Mouse (Mus musculus): ENCODE measurements around the gene Dop1b.
"Not testable (repeated sequence)": the region's sequence is repeated elsewhere in the genome, so short reads cannot be mapped to it uniquely, and the experiment has no call there.

Gene Dop1b

DNA sequence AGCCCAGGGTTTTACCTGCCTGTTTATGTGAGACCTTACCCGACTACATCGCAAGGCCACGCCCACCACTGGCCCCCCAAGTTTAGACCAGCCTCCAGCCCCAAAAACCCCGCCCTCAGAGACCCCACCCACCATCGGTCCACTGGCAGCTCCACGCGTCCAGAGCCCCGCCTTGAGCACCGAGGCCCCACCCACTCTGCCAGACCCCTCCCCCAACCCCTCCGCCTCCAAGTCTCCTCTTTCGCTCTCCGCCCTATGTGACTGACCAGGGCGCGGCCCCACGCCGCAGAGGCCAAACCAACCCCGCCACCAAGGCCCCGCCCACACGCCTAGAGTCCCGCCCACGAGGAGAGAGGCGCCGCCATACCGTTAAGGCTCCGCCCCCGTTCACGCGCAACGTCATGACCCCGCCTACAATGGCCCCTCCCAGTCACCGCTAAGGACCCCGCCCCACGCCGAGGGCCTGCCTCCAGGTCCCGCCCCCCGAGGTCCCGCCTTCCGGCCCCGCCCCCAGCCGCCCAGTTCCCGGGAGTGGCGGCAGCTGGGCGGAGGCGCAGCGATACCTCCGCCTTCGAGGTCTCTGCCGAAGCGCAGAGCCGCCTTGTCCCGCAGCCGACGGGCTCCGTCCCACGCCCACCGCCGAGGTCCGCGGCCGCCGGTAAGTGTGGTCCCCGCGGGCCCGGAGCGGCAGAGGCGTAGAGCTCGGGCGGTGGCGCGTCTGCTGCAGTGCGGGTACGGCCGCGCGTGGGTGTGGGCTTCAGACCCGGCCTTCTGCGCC is at the start of gene Dop1b:
Gene Dop1b (plus strand): TSS at position 494 of the 778 bp plus-strand sequence.
- peak; percentile 97 for DNase-seq (ENCODE audit: low read depth, low spot score)

DNA sequence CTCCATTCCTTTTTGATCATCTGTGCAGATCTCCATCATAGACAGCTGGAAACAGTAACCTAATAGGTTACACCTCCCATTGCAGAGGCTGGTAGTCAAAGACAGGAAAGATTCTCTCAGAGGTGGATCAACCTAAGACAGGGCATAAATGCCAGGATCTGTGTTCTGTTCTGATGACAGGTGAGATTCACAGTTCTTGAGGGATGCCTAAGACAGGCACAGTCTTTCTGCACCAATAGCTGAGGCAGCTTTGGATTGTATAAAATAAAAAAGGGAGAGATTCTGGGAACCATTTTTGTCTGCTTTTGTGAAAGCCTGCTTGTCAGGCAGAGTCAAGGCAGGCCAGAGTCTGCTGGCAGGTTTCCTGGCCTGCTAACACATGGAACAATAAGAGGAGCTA is 43.7 kb upstream of the Dop1b start:
- no peak for DNase-seq (ENCODE audit: low read depth, low spot score)

DNA sequence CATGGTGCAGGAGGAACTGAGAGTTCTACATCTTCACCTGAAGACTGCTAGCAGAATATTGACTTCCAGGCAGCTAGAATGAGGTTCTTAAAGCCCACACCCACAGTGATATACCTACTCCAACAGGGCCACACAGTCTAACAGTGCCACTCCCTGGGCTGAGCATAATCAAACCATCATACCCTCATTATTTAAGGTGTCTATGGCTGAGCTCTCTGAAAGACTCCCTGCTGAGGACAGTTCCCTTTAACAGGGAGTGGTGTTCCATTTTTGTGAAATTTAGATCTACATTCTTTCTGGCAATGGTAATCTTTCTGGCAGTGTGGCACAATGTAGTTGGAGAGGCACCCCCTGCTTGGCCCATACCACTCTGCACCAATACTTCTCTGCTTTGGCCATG is 42.2 kb upstream of the Dop1b start:
- no peak for DNase-seq (ENCODE audit: low read depth, low spot score)

DNA sequence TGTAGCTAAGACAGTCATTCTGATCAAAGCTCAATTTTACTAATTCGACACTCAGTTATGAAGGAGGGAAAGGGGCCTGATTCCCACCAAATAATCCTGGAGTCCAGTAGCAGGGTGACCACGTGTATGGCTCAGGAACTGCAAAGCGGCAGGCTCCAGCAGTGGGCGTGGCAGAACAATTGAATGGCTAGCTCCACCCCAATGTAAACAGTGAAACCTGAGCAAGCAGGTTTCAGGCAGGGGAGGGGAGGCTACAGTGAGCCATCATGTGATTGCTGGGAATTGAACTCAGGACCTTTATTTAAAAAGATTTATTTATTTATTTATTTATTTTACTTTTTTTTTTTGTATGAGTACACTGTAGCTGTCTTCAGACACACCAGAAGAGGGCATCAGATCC is 41.2 kb upstream of the Dop1b start:
- DNase-seq (ENCODE audit: low read depth, low spot score) = not testable (repeated sequence)

DNA sequence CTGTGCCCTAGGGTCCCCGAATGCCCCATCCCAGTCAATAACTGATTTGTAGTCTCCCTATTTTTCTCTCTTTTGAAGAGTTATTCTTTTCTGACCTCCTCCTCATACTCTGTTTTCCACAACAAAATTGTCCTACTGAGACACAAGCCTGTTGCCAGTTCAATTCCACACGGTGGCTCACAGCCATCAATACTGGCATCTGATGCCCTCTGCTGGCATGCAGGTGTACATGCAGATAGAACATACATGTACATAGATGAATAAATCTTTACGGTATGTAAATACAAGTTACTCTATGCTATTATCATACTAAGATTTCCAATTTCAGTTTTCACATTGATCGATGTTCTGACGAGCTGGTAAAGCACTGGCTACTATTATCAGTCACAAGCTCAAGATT is 40.6 kb upstream of the Dop1b start:
- no peak for DNase-seq (ENCODE audit: low read depth, low spot score)

DNA sequence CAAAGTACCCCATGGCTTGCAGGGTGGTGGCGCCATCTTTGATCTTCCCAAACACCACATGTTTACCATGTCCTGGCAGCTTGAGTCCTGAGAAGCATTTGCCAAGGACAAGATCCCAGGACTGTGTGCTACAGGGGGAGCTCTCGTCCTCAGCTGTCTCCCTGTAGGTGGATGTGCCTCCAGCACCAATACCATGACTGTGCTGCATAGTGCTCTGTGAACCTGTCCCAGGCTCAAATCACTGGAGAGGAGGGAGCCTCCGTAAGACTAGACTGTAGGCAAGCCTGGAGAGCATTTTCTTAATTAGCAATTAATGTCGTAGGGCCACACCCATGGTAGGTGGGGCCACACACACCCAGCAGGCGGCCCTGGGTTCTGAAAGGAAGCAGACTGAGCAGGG is 35.3 kb upstream of the Dop1b start:
- no peak for DNase-seq (ENCODE audit: low read depth, low spot score)

DNA sequence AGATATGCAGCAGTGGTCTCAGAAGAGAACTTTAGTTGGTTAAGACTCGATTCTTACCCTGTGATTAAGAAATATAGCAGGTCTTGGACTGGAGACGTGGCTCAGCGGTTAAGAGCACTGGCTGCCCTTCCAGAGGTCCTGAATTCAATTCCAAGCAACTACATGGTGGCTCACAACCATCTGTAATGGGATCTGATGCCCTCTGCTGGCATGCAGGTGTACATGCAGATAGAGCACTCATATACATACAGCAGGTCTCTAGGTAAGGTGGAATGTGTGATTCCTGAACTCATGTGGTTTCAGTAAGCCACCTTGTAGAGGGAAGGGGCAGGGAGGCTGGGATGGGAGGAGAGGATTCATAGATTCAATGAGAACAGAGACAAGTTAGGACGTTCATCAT is 33.5 kb upstream of the Dop1b start:
- DNase-seq (ENCODE audit: low read depth, low spot score) = no peak

DNA sequence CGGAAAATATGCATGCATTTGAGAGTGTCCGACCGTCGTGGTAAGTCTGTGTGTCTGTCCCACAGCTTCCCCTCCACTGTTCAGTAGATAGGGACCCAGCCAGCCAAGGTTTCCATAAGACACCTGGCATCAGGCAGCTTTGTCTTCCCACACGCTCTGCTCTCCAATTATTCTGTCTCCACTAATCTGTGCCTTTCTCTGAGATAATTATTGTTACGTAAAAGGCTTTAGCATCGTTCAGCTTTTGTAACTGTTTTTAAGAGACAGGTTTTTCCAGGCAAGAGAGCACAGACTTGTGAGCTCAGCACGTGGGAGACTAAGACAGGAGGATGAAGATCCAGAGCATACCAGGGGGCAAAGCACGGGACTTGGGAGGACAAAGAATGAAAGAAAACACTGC is 32.5 kb upstream of the Dop1b start:
- no peak for DNase-seq (ENCODE audit: low read depth, low spot score)

DNA sequence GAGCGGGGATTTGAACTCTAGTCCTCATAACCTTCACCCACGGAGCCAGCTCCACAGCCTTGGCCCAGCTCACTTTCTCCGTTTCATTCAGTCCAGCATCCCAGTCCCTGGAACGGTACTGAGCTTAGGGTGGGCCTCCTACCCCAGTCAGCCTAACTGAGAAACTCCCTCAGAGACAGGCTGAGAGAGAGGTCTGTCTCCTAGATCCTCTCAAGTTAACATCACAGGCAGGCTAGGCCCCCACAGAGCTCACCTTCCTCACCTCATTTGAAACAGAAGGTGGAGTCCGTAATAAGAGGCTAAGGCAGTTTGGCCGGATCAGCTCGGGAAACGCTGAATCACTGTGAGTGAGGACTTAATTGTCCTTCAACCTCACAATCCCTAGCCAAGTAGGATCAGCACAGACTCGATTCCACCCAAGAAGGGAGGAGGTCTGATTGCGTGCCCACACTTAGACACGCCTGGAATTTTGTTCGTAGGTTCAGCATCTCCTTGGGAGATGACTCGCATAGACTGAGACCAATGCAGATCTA is 29.5 kb upstream of the Dop1b start:
- no peak for DNase-seq (ENCODE audit: low read depth, low spot score)

DNA sequence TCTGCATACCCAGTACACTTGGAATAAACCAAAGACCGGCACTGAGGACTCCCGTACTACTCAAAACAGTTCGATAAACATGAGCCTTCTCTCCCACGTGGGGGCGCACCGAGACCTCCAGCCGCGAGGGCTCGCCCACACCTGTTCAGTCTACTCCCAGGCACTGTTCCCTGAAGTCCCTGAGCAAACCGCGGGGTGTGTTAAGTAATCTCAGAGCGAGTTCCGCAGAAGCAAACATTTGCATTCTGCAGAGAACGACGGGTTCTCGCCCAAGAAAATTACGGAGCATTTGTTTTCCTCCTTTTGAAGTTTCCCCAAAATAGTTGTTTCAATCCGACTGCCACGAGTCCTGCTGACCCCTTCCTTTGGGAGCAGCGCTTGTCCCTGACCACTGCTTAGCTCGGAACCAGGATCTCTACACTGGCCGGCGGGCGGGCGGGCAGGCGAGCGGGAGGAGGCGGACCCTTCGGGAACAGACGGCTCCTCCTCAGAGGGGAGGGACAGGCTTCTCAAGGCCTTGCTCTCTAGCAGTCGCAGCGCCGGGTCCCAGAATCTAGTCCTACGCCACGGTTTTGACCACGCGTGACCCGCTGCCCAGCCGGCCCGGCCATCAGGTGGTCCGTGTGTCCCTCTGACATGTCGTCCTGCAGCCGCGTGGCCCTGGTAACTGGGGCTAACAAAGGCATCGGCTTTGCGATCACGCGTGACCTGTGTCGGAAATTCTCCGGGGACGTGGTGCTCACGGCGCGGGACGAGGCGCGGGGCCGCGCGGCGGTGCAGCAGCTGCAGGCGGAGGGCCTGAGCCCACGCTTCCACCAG is 28.8 kb upstream of the Dop1b start, which contains the start of gene Cbr3:
Gene Cbr3 (plus strand): TSS at position 527 of the 819 bp plus-strand sequence.
- DNase-seq (ENCODE audit: low read depth, low spot score) = peak; percentile 68

DNA sequence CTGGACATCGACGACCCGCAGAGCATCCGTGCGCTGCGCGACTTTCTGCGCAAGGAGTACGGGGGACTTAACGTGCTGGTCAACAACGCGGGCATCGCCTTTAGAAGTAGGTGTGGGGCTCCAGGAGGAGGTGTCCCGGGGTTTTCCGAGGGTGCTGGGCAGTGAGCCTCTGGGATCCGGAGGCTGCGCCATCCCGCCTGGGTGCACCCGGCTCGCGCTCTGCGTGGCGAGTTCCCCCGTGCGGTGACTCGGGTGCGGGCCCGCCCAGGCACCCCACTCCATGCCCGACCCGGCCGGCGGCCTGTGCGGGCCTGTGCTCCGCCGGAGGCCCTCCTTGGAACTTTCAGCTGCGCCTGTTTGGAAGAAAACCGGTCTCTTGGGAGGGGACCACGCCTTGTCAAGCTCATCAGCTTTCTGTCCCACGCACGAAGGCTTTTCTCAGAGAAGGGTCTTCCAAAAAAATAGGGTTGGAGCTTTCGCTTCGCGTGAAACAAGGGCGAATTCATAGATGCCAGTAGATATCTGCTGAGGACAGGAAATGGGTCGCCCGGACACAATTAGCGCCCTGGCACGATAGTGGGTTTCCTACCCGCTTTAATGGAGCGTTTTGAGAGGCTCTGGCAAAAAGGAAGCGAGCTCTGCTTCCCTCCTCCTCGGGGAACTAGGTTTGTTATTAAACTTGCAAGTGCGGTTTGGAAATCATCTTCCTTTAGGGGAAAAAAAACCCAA is 28.0 kb upstream of the Dop1b start:
- DNase-seq (ENCODE audit: low read depth, low spot score) = peak; percentile 24

DNA sequence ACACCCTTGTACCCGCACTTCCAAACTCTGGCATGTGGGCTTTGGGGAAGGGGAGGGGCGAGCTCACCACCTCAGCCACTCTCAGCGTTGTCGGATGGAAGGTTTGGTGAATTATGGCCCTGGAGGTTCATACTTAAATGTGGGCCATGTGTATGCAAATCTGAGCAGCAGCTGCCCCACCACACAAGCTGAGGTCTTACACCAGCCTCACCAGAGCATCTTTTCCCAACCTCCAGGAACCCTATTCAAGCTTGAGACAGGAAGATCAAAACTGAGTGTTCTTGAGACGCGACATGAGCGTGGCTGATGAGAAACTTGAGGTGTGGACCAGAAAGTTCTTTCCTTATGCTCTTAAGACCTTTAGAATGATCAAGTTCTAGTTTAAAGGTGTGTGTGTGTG is 27.3 kb upstream of the Dop1b start:
- no peak for DNase-seq (ENCODE audit: low read depth, low spot score)

DNA sequence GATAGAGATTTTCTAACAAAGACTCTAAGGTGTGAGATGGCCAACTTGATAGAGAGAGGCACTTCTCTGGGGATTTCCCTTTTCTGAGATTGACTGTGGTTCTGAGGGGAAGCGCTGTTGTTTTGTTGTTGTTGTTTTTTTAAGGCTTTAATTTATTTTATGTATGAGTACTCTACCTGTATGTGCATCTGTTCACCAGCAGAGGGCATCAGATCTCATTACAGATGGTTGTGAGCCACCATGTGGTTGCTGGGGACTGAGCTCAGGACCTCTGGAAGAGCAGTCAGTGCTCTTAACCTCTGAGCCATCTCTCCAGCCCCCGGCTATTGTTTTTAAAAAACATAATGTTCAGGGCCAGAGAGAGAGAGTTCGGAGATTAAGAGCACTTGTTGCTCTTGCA is 25.9 kb upstream of the Dop1b start:
- DNase-seq (ENCODE audit: low read depth, low spot score) = peak; percentile 27

DNA sequence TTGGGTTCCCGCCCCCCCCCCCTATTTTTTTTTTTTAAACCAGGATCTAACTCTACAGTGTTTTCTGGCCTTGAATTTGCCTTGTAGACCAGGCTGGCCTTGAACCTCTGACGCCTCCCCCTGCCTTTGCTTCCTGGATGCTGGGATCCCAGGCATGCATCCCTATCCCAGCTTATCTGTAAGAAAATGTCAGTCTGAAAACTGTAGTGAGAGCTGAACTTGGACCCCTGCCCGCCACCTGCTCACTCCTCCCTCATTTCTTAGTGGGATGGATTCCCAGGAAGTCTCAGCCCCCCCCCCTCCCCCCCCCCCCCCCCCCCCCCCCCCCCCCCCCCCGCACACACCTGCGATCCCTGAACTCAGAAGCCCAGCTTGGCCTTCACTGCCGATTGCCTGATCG is 25.3 kb upstream of the Dop1b start:
- DNase-seq (ENCODE audit: low read depth, low spot score) = no peak

DNA sequence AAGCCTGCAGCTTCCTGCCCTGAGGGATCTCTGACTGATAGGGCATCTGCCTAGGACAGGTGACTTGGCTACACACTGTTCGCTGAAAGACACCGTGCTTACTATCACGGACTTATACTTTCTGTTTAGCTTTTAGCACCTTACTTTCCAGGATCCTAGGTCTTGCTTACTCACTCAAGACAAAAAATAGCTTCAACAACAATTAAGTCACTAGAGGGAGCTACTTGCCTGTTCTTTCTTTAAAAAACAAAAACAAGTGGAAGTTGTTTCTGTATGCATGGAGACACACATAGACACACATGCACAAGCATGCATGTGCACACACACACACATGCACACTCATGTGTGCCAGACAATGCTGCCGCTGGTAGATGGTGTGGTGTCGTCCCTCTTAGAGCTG is 24.8 kb upstream of the Dop1b start:
- DNase-seq (ENCODE audit: low read depth, low spot score) = peak; percentile 78

DNA sequence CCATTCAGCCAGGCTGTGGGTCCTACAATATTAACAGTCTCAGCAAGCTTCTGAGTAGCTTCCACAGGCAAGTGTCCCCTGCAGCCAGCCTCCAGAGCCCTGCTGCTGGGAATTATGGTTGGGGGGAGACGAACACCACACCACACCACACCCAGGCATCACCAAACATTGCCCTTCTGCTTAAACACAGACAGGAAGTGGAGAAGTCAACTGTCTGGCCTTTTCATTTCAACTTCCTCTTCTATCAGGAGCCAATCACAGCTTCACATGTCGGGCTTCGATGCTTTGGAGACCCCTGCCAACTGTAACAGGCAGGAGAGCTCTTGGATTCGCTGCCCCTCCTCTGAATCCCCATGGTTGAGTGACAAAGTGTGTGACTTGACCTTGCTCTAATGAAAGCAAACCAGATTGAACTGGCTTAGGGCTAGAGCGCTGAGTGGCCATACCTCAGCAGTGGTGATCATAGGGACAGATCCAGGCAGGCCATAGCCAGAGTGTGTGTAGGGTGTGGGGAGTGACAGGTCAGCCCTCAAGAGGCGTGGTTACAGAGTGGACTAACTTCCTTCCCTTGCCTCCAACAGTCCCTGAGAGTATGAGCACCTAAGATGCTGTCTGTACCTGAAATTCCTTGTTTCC is 20.4 kb upstream of the Dop1b start:
- no peak for DNase-seq (ENCODE audit: low read depth, low spot score)

DNA sequence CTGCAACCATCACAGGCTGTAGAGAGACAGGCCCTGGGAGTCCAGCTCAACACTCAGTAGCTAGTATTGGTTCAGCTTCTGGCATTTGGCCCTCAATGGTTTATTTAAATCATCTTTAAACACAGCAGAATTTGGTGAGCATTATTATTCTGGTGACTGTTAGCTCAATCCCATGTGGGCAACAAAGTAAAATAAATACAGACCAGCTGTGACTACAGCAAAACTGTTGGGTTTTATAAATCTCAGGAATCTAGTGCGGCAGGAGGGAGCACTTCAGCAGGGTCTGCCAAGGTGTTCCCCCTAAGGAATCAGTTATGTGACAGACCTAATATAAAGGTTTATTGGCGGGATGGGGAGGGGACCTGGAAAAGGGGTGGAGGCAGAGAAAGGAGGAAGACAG is 19.0 kb upstream of the Dop1b start:
- DNase-seq (ENCODE audit: low read depth, low spot score) = no peak

DNA sequence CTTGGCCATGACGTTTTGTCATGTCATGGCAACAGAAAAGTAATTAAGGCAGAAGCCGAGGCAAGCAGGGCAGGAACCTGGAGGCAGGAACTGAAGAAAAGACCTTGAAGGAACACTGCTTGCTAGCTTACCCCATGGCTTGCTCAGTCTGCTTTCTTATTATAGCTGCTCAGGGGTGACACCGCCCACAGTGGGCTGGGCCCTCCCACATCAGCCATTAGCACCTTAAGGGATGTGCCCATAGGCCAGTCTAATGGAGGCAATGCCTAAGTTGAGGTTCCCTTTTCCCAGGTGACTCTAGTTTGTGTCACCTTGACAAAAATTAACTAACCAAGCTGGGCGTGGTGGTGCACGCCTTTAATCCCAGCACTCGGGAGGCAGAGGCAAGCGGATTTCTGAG is 4.6 kb upstream of the Dop1b start:
- no peak for DNase-seq (ENCODE audit: low read depth, low spot score)

DNA sequence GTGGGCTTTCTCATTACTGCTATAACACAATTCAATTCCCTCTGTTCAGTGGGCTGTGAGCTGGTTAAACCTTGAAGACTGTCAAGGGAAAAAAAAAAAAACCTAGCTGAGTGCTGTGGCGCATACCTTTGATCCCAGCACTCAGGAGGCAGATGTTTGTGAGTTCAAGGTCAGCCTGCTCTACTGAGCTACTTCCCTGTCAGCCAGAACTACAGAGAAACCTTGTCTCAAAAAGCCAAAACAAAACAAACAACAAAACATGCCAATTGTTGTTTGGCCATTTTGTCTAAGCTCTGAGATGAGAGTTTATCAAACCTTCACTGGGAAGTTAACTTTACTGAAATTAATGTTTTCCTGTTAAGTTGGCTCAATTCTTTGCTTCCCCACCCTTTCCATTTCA is 2.5 kb upstream of the Dop1b start:
- no peak for DNase-seq (ENCODE audit: low read depth, low spot score)

DNA sequence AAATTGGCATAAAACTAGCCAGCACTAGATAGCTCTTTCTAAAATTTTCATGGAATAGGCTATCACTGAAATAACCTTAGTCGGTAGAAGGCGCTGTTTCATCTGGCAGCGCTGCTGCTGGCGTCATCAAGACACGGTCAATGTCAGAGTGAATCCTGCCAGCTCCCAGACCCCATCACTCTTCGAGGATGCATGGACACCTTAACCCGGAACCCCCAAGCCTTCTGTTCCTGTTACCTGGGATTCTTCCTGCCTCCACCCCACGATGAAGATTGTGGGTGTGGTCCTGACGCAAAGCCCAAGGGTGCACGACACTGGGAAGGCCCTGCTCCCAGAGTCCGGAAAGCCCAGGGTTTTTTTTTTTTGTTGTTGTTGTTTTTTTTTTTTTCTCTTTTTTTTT is 780 bp upstream of the Dop1b start:
- peak; percentile 88 for DNase-seq (ENCODE audit: low read depth, low spot score)

DNA sequence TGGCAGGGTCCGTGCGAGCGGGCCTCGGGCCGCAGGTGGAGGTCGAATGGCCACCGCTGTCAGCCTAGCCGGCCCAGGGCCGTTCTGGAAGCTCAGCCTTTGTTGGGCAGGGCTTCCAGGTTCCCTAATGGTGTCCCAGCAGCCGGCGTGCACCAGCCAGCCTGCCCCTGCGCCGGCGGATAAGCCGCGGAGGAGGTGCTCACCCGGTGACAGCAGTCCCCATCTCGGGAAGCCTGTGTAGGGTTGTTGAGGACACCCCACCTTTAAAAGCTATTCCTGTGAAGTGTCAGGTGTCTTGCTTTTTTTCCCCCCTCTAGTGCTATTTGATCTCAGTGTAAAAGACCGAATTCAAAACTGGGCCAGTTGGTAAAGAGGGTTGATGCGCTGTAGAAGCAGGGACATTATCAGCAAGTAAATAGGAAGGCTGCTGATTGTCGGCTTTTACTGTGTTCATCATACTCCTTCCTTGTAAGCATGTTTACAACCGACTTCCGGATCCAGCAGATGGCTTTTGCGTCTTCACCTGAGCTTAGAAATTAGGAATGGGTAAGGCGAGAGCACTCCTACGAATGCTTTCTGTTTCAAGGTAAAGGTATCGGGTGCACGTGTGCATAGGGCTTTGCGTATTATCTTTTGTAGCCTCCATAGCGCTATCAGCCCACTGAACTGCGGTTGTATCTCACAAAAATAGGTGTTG is 633 bp downstream of the Dop1b start:
- DNase-seq (ENCODE audit: low read depth, low spot score) = peak; percentile 48

Data from CD4-positive helper T cell, adult 2 months (primary cell).